Mouse (Mus musculus): ENCODE data around the gene Rfx4.

The Rfx4 gene

DNA sequence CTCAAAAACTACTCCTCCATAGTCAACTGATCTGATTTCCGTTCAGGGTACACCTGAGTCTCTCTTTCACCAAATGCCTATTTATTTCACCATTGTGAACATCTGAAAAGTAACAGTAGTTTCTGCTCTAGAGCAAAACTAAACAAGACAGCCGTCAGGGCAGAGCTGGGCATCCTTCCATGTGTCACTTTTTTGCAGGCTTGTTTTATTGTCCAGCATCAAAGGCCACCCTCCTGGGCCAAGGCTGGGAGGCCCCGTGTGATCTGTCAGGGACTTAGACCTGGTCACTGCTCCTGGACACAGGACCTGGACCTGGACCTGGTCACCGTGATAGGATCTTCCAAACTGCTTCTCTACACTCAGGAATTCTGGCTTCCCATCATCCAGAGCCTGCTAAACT is 116.1 kb downstream of the Rfx4 start:
- DNase-seq, result no peak

DNA sequence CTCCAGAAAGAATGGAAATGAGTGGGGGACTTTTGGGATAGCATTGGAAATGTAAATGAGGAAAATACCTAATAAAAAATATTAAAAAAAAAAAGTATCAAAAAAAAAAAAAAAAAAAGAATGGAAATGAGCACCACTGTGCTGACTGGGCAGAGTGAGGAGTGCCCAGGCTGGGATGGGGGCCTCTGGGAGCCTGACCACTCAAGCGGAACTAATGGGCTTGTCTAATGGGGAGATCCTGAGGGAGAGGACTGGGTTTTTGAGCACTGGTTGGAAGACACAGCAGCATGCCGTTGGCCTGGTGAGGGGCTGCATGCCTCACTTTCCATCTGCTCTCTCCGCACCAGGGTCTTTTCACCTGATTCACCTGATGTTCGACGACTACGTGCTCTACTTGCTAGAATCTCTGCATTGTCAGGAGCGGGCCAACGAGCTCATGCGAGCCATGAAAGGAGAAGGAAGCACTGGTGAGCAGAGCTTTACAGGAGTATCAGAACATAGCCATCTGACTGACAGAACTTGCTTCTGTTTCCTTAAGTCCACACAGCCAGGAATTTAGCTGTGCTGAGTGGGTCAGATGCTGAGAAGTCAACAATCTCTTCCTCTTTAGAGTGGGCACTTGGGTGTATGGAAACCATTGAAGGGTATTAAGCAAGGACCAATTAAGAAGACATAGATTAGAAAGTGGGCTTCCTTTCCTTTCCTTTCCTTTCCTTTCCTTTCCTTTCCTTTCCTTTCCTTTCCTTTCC is 124.1 kb downstream of the Rfx4 start:
- DNase-seq, result no peak

DNA sequence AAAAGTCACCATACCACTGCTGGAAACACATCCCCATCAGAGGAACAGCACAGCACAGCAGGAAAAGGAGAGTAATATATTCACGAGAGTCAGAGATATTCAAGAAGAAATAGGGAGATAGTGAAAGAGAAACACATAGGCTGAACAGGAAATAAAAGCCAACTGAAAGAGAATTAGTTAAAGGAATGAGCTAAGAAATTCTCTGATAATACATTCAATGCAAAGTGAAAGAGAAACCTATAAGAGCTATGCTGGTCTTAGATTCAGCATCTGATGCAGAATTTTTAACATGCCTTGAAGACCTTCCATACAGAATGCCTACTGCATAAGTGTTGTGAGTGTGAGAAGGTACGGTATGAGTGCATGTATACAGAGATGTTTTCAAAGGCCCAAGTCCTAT is 126.7 kb downstream of the Rfx4 start:
- DNase-seq, result no peak

DNA sequence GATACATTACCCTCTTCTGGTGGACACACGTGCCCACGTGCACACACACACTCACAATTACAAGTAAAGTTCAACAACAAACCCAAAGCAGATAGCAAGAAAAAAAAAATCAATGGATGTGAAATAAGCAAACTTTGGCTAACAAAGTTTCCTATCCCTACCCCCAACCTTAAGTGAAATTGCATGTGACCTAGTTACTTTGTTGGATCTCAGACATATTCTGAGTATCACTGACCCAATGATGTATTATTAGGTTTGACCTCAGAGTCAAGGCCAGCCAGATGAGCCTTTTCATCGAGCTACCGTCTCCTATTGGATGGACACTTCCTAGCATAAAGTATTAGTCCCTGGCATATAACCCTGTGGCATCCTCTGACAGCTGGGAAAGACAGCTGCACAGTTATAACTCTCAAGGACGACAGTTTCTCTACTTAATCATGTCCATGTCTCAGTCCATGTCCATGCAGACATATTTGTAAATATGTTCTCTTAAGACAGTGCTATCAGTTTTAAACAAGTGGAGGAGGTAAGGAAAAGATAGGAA is 129.6 kb downstream of the Rfx4 start:
- DNase-seq, result no peak

DNA sequence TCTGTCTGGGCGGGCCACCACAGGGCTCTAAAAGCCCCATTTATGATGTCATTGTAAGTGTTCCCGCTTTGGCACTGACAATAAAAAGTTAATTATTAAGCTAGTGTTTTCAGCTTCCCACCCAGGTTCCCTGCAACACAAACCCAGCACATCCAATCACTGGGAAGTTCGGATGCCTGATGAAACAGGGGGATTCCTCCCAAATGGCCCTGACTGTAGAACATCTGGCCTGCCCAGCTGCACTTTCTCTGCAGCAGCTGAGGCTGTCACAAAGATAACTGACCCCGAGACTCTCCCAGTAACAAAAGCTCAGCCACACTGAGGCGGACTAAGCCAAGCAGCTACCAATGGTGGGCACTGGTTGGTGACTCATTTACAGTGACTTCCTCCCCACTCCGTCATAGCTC is 130.4 kb downstream of the Rfx4 start:
- peak; percentile 33 to 65 for DNase-seq

DNA sequence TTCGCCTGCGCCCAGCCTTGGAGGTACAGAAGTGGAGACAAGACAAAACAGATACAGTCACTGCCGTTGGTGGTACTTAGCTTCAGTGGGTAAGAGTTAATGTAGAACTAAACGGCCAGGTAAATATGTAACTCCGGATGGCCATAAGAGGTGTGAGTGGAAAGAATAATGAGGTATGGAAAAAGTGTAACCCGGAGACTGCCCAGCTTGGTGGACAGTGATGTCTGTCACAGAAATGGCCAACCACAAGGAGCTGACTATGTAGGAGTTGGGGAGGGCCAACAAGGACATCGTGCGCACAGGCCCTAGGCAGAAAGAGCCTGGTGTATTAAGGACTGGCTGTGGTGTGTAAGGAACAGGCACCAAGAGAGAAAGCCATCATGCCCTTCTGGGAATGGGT is 130.9 kb downstream of the Rfx4 start:
- DNase-seq, result peak; percentile 24 to 77

DNA sequence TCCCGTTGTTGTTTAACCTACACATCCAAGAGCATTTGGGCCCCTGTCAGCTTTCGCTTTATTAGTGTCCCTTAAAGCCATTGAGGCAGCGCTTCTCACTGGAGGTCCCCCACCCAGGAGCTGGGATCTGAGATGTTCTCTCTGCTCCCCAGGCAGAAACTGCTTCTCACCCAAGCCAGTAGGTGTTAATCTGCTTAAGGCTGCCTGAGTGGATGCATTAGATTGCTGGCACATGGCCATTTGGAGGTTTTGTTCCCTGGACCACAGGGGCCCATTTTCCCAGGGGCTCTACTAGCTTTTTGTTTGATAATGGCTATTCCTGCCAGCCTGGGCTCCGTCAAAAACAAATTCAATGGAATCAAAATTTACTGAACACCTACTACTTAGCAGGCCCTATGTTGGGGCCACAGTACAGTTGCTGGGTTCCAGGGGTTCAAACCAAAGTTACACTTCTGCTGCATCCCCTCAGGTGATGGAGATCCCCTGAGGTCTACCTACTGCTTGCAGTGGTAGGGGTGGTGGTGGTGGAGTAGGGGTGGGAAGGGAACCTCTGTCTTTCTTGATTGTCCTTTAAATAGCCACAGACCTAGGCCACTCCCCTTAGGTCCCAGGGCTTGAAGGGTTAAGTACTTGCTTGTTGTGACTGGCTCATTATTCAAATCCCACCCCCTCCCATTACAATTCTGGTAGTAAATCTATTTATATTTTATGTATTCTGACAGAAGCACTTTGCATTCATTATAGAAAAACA is 133.4 kb downstream of the Rfx4 start:
- no peak for DNase-seq

DNA sequence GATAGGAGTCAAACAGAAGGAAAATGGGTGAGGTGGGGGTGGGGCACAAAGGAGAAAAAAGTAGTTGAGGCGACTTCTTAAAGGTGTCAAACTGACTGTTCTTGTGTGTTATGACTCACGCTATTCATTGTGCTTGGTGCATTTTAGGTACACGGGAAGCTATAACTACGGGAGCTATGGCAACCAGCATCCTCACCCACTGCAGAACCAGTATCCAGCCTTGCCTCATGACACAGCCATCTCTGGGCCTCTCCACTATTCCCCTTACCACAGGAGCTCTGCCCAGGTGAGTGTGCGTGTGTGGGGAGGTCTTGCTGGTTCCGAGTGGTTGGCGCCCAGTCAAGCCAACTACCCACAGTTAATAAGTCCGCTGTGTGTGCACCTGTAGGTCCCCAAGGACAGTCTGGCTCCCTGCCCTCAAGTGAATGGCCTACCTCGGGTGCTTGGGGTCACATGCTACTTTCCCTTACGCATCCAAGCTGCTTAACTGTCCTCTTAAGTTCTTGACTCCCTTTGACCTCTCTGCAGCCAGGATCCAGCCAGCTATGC is 140.0 kb downstream of the Rfx4 start:
- DNase-seq, result peak; percentile 16 to 53

DNA sequence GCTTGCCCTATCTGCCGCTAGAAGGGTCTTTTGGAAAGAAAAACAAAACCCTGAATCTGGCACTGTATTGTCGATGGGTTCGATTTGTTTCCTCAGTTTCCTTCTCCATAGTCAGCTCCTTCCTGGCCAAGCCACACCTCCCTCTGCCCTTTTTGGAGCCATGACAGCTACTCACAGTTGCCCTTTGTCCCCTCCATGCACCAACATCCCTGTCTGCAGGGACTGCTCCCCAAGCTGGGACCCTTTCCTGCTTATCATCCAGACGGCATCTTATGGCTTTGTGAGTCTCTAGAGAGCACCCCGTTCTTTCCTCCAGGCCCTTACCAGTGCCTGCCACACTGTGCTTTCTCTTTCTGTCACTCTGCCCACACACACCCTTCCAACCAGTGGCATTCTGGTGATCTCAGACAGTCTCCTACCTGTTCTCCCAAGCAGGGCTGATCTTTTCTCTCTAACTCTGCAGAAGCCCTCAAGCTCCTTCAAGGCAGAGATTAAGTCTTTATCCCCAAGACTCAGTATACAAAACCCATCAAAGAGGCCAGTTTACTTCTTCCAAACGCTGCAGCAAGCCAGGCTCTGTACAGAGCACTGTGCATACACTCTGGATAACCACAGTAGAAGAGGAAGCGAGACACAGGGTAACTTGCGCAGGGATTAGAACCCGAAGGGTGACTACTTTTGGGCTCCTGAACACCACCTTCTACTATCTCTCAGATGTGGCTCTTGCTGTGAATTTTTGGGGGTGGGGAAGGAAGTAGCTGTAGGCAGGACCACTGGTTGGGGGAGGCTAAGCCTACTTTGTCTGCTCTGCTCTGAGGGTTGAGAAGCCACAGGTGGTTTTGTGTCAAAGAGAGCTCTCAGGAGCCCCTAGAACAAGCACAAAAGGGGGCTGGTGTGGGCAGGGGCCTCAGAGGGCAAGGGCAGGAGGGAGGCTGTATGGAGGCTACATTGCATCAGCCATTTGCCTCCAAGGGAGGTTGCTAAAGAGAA is 141.4 kb downstream of the Rfx4 start:
- DNase-seq, result peak in 1 of 2 experiments; percentile 18

DNA sequence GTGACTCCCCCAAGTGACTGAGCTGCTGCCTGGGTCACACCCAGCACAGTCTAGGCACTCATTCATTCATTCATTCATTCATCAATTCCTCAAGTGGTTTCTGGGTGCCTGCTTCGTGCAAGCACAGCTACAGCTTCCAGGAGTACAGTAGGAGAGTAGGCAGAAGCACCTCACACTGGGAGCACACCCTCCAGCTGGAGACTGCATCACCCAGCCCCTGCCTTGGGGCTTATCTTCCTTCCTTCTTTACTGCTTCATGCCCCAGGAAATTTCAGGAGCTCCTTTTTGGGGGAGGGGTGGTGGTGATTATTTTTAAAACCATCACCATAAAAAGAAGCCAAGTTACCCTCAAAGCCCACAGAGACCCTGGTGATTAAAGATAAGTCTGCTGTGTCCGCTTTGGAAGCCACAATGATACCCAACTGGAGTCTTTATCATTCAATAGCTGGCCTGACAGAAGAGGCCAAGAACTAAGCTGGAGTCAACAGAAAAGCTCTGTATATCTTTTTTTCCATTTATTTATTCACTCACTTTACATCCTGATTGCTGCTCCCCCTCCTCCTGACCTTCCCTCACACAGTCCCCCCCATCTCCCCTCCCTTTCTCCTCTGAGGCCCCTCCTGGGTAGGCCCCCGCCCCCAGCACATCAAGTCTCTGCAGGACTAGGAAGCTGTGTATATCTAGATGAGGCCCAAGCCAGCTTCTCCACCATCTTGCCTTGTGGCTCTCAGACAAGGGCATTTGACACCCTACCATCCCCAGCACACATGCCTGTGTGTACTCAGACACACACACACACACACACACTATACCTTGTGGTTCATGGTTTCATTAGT is 142.5 kb downstream of the Rfx4 start:
- no peak for DNase-seq

DNA sequence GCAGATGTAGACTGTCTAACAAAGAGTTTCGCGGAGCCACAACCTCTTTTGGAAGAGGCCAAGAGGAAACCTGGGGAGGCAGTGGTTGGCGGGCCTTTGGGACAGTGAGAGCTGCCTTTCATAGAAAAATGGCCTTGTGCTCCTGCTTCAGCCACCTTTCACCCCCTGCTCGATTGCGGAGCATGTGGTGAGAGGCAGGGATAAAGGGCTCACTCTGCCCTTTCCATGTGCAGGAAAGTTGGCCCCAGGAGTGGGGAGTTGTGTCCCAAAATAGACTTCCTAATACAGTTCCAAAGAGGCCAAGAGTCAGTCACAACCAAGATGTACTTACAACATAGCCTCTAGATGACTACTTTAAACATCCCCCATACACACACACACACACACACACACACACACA is 145.8 kb downstream of the Rfx4 start:
- no peak for DNase-seq

DNA sequence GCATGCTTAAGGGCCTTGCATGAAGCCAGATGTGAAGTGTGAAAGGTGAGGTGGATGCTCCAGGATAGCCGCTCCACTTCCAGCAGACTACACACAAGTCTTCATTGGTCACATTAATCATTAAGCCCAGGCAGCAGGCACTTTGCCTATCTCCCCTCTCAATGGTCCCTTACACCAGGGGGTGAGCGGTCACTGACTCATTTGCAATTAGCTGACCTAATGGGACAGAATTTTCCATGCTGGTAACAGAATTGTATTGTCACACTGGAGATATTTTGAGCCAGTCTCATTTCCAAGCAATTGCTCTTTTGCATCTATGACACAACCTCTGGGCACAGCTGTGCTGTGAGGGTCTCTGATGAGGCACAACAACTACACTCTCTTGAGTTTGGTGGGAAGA is 146.4 kb downstream of the Rfx4 start:
- no peak for DNase-seq

DNA sequence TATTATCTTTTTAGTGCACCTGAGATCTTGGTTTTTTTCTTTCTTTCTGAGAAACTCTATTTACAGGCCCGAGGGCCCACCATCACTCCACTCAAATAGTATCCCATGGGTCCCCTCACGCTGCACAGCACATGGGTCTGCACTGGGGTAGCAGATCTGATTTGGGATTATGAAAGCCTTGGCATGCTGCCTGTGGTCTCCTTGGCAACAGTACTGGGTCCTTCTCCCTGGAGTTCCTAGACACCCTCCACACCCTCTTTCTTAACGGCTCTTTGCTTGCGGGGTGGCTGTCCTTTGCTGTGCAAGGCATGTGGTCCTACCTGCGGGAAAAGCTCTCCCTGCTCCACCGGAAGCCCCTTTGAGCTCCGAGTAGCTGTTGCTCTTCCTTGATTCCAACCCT is 147.4 kb downstream of the Rfx4 start:
- DNase-seq, result peak in 1 of 2 experiments; percentile 32

DNA sequence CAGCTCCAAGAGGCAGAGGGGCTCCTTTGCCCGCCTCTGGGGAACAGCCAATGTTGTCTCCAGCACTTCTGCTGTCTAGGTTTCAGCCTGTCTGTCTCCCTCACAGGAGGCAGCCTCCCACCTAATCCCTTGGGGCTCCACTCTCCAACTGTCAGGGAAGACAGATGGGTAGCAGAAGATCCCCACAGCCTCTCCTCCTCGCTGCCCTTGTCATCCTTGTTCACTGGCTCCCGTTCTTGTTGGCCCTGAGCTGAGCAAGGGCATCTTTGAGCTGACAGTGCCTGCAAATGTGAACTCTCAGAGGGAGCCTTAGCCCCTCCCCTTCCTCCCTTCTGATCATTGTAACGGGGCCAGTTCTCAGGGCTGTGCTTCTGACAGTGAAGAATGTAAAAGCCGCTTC is 147.9 kb downstream of the Rfx4 start:
- DNase-seq, result peak in 1 of 2 experiments; percentile 15

DNA sequence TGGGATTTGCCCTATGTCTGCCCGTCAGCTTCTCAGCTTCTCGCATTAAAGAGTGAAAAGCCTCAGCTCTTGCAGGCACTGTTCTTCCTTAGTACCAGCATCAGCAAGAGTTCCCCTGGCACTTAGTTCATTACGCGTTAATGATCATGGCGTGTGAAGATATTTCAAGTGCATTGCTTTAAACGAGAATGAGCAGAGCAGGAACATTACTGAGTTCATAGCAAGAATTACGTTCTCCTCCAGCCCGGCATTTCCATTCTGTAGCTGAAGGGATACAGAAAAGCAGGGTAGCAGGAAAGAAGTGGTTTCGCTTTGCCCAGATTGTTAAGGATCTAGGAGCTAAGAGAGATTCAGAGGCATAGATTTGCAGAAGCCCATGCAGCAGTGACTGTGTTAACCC is 151.0 kb downstream of the Rfx4 start:
- no peak for DNase-seq

DNA sequence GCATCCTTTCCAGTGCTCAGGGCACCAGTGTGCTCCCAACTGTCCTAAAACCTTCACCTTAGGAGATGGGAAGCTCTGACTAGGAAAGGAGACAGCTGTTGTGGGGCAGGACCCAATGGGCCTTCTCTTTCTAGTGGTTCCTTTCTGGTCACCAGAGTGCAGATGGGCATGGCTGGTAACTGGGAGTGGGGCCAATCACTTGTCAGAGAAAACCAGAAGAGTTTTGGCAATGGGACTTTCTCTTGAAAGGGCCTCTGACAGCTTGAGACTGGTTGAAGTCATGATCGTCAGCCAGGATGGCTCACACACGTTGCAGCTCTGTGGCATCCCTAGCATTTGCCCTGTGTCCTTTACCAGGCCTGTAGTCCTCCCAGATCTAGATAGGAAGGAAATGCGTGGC is 152.1 kb downstream of the Rfx4 start:
- no peak for DNase-seq

DNA sequence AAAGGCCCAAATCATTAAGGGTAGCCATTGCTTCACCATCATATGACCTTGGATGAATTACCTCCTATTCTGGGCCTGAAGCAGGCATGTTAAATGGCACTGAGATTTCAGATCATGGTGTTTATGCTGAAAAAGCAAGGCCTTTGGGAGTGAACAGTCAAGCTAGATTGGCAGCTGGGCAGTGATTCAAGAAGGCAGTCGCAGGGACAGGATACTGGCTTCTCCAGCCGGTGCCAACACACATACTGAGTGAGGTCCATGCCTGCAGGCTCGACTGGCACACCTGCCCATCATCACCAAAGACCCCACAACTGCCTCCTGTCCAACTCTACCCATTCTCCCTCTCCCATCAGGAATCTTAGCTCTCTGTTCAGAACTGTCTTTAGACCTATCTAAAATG is 152.6 kb downstream of the Rfx4 start:
- DNase-seq, result no peak

DNA sequence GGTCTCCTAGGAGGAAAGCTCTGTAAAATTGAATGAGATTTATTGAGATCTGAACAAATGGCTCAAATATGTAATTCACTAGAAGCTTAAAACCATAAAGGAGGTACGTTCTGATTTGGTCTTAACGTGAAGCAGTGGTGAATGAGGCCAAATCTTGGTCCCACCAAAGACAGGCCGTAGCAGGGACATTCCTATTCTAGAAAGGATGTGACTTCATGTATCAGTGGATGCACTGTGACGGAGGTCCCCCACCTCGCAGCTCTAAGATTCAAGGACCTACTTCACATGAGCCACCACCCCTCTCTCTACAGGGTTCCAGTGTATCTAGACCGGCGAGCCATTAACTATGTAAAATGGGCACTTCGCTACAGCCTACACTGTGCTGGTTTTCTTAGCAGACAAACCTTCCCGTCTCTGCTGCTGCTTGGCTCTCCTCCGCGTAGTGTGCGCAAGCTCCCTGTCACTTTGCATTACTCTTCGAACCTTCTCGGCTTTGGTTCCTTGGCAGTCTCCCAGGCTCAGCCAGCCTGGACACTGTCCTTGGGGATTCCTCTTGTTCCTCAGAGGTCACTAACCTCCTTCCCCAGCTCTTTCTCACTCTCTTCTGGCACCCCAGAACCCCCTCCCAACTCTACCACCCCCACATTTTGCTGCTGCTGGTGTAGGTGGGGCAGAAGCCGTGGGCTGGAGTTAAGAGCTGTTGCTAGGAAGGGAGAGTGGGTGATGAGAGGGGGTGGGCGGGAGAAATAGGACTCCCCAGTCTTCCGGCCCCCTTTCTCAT is 153.3 kb downstream of the Rfx4 start:
- DNase-seq, result no peak

DNA sequence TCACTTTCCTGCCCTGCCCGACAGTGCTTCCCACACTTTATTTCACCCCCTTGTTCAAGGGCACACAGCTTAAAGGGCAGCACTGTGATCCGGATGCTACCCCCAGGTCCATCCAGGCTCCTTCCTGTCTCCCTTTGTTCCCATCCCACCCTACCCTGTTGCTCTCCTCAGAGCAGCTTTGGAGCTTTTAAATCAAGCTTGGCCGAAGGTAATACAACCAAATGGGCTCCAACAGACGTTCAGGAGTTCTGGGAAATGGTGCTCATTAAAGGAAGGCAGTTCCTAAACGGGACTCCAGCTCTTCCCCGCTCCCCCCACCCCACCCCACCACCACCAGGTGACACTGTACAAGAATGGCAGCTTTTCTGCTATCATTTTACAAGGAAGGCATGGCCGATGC is 154.3 kb downstream of the Rfx4 start:
- DNase-seq, result no peak

DNA sequence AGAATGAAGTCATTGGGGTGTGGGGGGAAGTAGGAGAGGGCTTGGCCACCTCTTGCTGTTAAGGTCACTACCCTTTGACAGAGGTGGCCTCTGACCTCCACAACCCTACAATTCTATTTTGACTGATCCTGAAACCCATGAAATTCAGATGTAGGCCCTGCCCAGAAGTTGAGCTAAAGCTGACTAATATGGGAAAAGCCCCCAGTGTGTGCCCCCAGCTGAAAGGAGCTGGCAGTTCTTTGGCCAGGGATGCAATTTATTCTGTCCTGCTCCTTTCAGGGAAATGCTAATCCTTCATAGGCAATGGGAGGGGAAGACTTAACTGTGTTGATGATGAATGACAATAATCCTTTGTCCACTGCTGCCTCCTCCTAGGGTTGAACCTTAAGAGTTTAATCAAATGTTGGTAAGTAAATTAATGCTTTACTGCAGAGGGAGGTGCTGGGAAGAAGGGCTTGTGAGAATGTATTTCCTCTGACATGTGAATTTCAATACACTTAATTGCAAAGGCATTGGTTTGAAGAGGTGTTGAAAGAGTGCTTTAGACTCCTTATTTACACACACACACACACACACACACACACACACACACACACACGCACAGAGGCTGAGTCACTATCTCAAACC is 155.0 kb downstream of the Rfx4 start:
- DNase-seq, result no peak
